Mouse (Mus musculus) thymus, adult 2 months (tissue): ENCODE measurements around the gene Mapk1. TPM values are rescaled to one million over a fixed set of nuclear protein-coding genes. Genes with fewer than 3 reads are reported as not detected.

Experiments
- DNase-seq: peaks from one replicate; pipeline ENCODE4 v3.0.0; 2021
- H3K27ac ChIP-seq: fragments of 200-500 bp; 2 replicates; pipeline ENCODE4 v1.5.1; 2012; ENCODE audit warnings: low read length, control low read depth; ENCODE audit not compliant: control insufficient read depth, insufficient read depth
- H3K27me3 ChIP-seq: fragments of 200-500 bp; 2 replicates; pipeline ENCODE4 v1.6.1; 2012; ENCODE audit warnings: mild to moderate bottlenecking, low read length, moderate library complexity, mixed read lengths; ENCODE audit not compliant: control insufficient read depth, insufficient read depth
- H3K36me3 ChIP-seq: fragments of 200-500 bp; 2 replicates; pipeline ENCODE4 v1.6.1; 2012; ENCODE audit warnings: mild to moderate bottlenecking, low read length, moderate library complexity; ENCODE audit not compliant: control insufficient read depth, insufficient read depth
- H3K4me1 ChIP-seq: fragments of 200-500 bp; replicated peaks from 2 replicates; pipeline ENCODE4 v1.6.1; 2012; ENCODE audit warnings: low read length; ENCODE audit not compliant: control insufficient read depth, insufficient read depth
- H3K4me3 ChIP-seq: fragments of 200-500 bp; 2 replicates; pipeline ENCODE4 v1.5.1; 2012; ENCODE audit warnings: mild to moderate bottlenecking, low read length, control low read depth, moderate library complexity; ENCODE audit not compliant: control insufficient read depth, insufficient read depth
- CTCF ChIP-seq: fragments of 200-500 bp; IDR thresholded peaks from 2 replicates; pipeline ENCODE4 v1.5.1; 2012; ENCODE audit warnings: mild to moderate bottlenecking, control low read depth, low read length, moderate library complexity, borderline replicate concordance; ENCODE audit not compliant: control insufficient read depth, poor library complexity, insufficient read depth; ENCODE audit errors: extremely low read depth
- POLR2A ChIP-seq: fragments of 200-500 bp; IDR thresholded peaks from 2 replicates; pipeline ENCODE4 v1.6.1; 2012; ENCODE audit warnings: mild to moderate bottlenecking, low read length, control low read depth, moderate library complexity; ENCODE audit not compliant: control insufficient read depth, poor library complexity, insufficient read depth; ENCODE audit errors: extremely low read depth
- WGBS: fragments of 180-500 bp; shearing (Covaris S2); methylation state at CpG from one replicate; pipeline ENCODE4 v1.1.7; 2018; 5-methylcytosine and 5-hydroxymethylcytosine counted together
- polyA plus RNA-seq: library from polyadenylated mRNA; depleted of rRNA; stranded (reverse); fragments of >200 nt; gene quantifications from 2 replicates; pipeline ENCODE4 v1.2.3, GENCODE M21; 2012

The Mapk1 gene
- polyA plus RNA-seq, 1 experiment, result 126 TPM

DNA sequence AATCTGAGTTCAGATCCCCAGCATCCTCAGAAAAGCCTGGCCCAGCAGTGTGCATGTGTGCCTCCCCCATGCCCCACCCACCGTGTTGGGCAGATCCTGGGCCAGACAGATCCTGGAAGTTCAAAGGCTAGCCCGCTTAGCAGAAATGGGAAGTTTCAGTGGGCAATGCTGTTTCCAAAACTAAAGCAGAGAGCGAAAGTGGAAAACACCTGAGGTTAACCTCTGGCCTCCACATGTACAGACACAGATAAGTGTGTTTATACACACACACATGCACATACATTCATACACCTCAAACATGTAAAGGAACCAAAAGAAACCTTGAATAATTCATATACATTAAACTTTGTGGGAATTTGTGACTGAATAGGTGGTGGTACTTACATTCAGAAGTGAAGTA lies 5.1 kb upstream of the Mapk1 start:
- 65% methylated on average over 3 of the region's 3 CpGs for WGBS
- TF ChIP-seq POLR2A, result no peak
- no peak for TF ChIP-seq CTCF
- Histone ChIP-seq H3K27me3 (no peaks in the 10 kb centered on the region), H3K36me3 (no peaks in the 10 kb centered on the region), H3K4me1 (peaks cover 4% of the 10 kb centered on the region; the same call in 1 of the 2 replicates), H3K27ac (no peak overlapping the region), H3K4me3 (no peak overlapping the region)
- no peak for DNase-seq

DNA sequence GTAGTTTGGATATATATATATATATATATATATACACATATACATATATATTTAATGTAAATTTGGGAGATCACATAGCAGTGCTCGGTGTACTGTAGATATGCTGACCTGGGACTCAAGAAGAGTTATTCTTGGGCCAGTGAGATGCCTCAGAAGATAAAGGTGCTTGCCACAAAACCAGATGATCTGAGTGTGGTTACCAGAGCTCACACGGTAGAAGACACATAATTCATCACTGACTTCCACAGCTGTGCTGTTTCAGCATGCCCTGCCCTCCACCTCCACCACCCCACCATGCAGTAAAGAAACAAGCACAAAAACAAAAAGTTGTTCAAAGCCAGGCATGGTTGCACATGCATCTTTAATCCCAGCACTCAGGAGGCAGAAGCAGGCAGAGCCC lies 4.4 kb upstream of the Mapk1 start:
- no peak for DNase-seq
- no peak for TF ChIP-seq CTCF
- no peak for TF ChIP-seq POLR2A
- Histone ChIP-seq H3K4me1 (peaks cover 4% of the 10 kb centered on the region; the same call in 1 of the 2 replicates), H3K36me3 (no peaks in the 10 kb centered on the region), H3K27me3 (no peaks in the 10 kb centered on the region), H3K27ac (no peak overlapping the region), H3K4me3 (no peak overlapping the region)
- 7% methylated on average over 2 of the region's 2 CpGs for WGBS

DNA sequence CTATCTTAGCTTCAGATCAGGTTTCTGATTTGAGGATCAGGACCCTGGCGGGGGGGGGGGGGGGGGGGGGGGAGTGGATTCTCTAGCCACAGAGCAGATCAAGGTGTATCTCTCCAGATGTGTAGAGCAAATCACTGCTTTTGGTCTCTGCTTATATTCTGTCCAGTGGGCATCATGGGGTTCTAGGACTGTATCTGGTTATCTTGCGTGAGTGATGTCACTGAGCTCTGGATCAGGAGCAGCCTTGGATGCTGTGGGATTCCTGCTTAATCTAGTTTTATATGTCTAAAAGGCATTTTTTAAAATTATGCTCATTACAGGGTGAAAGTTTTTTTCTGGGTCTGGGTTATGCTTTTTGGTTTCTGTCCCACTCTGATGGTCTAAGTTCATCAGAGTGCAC lies 546 bp upstream of the Mapk1 start:
- H3K36me3 ChIP-seq, result peaks cover 4% of the 10 kb centered on the region; the same call in 1 of the 2 replicates
- no peak for TF ChIP-seq CTCF
- no peak for TF ChIP-seq POLR2A
- DNase-seq, result no peak
- 56% methylated on average over 2 of the region's 2 CpGs for WGBS
- peaks cover 4% of the 10 kb centered on the region; the same call in 1 of the 2 replicates for H3K4me1 ChIP-seq
- H3K27me3 ChIP-seq, result no peaks in the 10 kb centered on the region
- H3K27ac ChIP-seq, result no peak overlapping the region
- H3K4me3 ChIP-seq, result peak overlapping the region; percentile 66

DNA sequence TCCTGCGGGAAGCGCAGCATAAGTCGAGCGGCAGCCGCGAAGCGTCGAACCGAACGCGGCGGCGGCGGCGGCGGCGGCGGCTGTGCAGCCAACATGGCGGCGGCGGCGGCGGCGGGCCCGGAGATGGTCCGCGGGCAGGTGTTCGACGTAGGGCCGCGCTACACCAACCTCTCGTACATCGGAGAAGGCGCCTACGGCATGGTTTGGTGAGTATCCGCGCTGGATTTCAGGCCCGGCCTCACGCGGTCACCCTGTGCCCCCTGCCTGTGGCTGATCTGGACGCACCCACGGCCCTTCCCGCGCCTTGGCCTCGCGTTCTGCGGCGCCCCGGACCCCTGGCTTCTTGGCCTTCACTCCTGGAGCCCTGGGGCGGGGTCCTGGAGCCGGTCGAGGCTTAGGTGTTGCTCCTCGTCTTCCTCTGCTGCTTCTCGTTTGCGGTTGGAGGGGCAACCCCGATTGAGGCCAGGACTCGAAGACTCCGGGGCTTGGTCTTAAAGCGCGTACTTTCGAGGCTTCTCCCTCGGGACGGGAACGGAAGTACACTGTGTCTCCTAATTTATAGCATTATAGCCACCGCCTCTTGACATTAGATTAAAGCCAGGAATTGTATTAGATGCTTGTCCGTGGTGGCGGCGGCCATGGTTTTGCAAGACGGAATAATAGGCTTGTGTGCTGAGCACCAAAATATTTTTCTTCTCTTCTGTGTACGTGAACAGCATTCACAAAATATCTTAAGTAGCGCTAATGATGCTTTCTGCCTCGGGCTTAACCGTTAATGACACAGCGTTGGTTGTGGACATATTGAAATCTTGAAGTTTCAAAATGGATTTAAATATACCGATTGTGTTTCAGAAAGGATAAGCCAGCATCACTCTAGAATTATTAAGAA lies 596 bp downstream of the Mapk1 start:
- peaks cover 4% of the 10 kb centered on the region; the same call in 1 of the 2 replicates for H3K4me1 ChIP-seq
- H3K27ac ChIP-seq, result peak overlapping the region; percentile 6; the same call in 1 of the 2 replicates
- H3K27me3 ChIP-seq, result no peaks in the 10 kb centered on the region
- peaks cover 4% of the 10 kb centered on the region; the same call in 1 of the 2 replicates for H3K36me3 ChIP-seq
- under 1% methylated on average over 75 of the region's 75 CpGs for WGBS
- peak; percentile 62 for DNase-seq
- TF ChIP-seq CTCF (0 out of 2 replicates have a peak, but pooled peaks have one; percentile 7), POLR2A (no peak)
- H3K4me3 ChIP-seq, result peak overlapping the region; percentile 84

DNA sequence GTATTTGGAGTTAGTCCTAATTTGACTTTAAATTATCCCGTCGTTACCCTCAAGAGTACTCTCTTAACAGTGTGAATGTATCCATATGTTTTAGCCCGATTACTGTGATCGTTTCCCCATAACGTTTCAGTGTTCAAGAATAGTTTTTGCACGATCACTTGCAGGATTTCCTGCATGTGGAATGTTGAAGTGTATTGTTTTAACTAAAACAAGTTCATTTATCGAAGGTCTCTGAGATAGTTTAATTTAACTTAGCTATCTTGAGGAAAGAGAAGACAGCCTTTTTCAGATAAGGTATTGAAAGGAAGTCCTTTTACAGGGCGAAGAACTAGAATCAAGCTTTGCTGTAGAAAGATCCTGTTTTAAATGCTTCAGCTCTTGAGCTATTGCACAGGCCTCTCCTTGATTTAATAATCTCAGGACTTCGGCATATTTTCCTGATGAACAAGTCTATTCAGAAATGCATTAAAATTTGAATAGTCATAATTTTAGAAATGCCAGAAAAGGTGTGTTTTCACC lies 1.3 kb downstream of the Mapk1 start:
- Histone ChIP-seq H3K36me3 (peaks cover 4% of the 10 kb centered on the region; the same call in 1 of the 2 replicates), H3K27ac (no peak overlapping the region), H3K27me3 (no peaks in the 10 kb centered on the region), H3K4me1 (0 out of 2 replicates have a peak, but pooled peaks cover 2% of the 10 kb centered on the region), H3K4me3 (no peak overlapping the region)
- TF ChIP-seq POLR2A (no peak), CTCF (no peak)
- WGBS, result 8% methylated on average over 9 of the region's 9 CpGs
- no peak for DNase-seq

DNA sequence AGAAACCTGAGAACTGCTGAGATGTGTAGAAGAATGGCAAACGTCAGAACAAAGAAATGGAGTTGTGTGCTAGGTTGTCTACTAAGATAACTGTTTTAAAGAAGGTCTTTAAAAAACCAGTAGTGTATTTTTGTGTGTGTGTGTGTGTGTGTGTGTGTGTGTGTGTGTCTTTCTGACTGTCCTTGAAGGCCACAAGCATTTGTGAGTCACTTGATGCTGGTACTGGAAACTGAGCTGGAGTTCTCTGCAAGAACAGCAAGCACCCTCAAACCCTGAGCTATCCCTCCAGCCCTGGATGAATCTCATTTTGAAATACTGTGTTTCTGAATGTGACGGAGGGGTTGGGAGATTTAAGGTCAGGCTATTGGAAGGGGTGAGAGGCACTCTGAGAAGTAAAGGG lies 4.1 kb downstream of the Mapk1 start:
- no peaks in the 10 kb centered on the region for H3K27me3 ChIP-seq
- WGBS, result 79% methylated on average over 2 of the region's 2 CpGs
- no peak for DNase-seq
- TF ChIP-seq POLR2A (no peak), CTCF (no peak)
- H3K4me1 ChIP-seq, result 0 out of 2 replicates have a peak, but pooled peaks cover 2% of the 10 kb centered on the region
- no peak overlapping the region for H3K27ac ChIP-seq
- H3K4me3 ChIP-seq, result no peak overlapping the region
- peaks cover 4% of the 10 kb centered on the region; the same call in 1 of the 2 replicates for H3K36me3 ChIP-seq
